9 mouse cellular contexts compared by ENCODE assay signal in genomic region chr4:133592570-133592969, GRCm38 (mm10). TPM values are rescaled to one million over a fixed set of nuclear protein-coding genes. Genes with fewer than 3 reads are reported as not detected.
A peak's percentile ranks its signal among the peaks of the same experiment; 100 is the strongest.
DNase-seq lines count a peak whose midpoint lies in the region; ATAC-seq and TF ChIP-seq lines count a peak whose summit lies in the region.
"Had no signal": no experiment of that assay in that cellular context is flagged by ENCODE, and none has a peak within 500 bp of the region (broad histone marks: within the 10 kb centered on the region; RNA-seq: fewer than 3 reads in every experiment).

No protein-coding gene starts in this region.

- H3K36me3 ChIP-seq in heart, adult 2 months (ENCODE audit: control insufficient read depth, insufficient read depth, low read length) = no peaks in the 10 kb centered on the region
- peaks cover 18% of the 10 kb centered on the region for H3K36me3 ChIP-seq in heart, embryonic 11.5 days (ENCODE audit: control insufficient read depth, insufficient read depth, low read length)
- no peaks in the 10 kb centered on the region for H3K36me3 ChIP-seq in MEL (ENCODE audit: control insufficient read depth in 1 of 2, insufficient read depth in 2 of 2, low read length in 2 of 2)
- peaks cover 8% of the 10 kb centered on the region; the same call in 1 of the 2 replicates for H3K36me3 ChIP-seq in splenic B cell, adult 2 months (ENCODE audit: control insufficient read depth, insufficient read depth, low read length, poor library complexity, severe bottlenecking)

- peak; percentile 76 for TF ChIP-seq RAD21 in MEL (IDR thresholded peaks at IDR 0.05; ENCODE audit: low read depth, low read length)

- intact Hi-C loops in heart, adult 2 months (cut with DNase I) = loop anchor here (1.0 kb wide), 2 partner anchors 17 to 237 kb away; no protein-coding TSS in a partner anchor
- intact Hi-C loops in heart, postnatal 10 days (cut with DNase I) = loop anchor here (1.0 to 2.0 kb wide), 2 partner anchors 58 to 230 kb away; partner anchors contain the start of gene Zdhhc18

- DNase-seq in heart, adult 2 months = peak; percentile 66 to 83
- peak; percentile 65 for DNase-seq in MEL (ENCODE audit: low read depth, low spot score)
- peak; percentile 72 to 82 for DNase-seq in heart, postnatal 10 days
- peak; percentile 81 to 86 for DNase-seq in kidney, postnatal 4 days
- peak; percentile 78 to 84 for DNase-seq in lung, postnatal 4 days
- peak; percentile 87 for DNase-seq in splenic B cell, adult 2 months (ENCODE audit: low read depth, low spot score)

- no peak overlapping the region for H3K27ac ChIP-seq in heart, adult 2 months
- no peak overlapping the region for H3K27ac ChIP-seq in heart, embryonic 11.5 days (ENCODE audit: low read depth, low read length)
- H3K27ac ChIP-seq in MEL (ENCODE audit: control insufficient read depth, low read depth, low read length) = no peak overlapping the region
- H3K27ac ChIP-seq: macrophage had no signal

- H3K27me3 ChIP-seq in heart, adult 2 months (ENCODE audit: control insufficient read depth, insufficient read depth, low read length) = no peaks in the 10 kb centered on the region
- no peaks in the 10 kb centered on the region; the same call in 1 of the 2 replicates for H3K27me3 ChIP-seq in heart, embryonic 11.5 days (ENCODE audit: control insufficient read depth, insufficient read depth, low read length)
- no peaks in the 10 kb centered on the region for H3K27me3 ChIP-seq in MEL (ENCODE audit: control insufficient read depth in 1 of 2, insufficient read depth in 2 of 2, low read length in 2 of 2)
- no peaks in the 10 kb centered on the region for H3K27me3 ChIP-seq in splenic B cell, adult 2 months (ENCODE audit: control insufficient read depth, insufficient read depth, low read length, poor library complexity, severe bottlenecking)

- no peak for ATAC-seq in heart, embryonic 11.5 days (replicated peaks; ENCODE audit: insufficient number of reproducible peaks, low FRiP score, low TSS enrichment)
- peak; percentile 85 for ATAC-seq in common myeloid progenitor, adult 5-6 weeks (replicated peaks; ENCODE audit: low read depth, poor library complexity, severe bottlenecking)

- no peaks in the 10 kb centered on the region for H3K9me3 ChIP-seq in heart, embryonic 11.5 days (replicated peaks; ENCODE audit: control insufficient read depth, low read length)
- no peaks in the 10 kb centered on the region for H3K9me3 ChIP-seq in MEL (replicated peaks; ENCODE audit: insufficient read depth, low read length)

- peak; percentile 98 for TF ChIP-seq EP300 in heart, adult 2 months (IDR thresholded peaks at IDR 0.05; ENCODE audit: insufficient read depth, low read depth, low read length)
- TF ChIP-seq EP300 in MEL (IDR thresholded peaks at IDR 0.05; ENCODE audit: low read depth in 1 of 2, low read length in 2 of 2) = no peak

- H3K4me2 ChIP-seq in heart, embryonic 11.5 days = no peak overlapping the region

- no peaks in the 10 kb centered on the region for H3K79me2 ChIP-seq in heart, adult 2 months (replicated peaks; ENCODE audit: control insufficient read depth, insufficient read depth, low read length)
- no peaks in the 10 kb centered on the region for H3K79me2 ChIP-seq in MEL (ENCODE audit: control insufficient read depth, insufficient read depth, low read length, poor library complexity)

- TF ChIP-seq POLR2A in heart, adult 2 months (IDR thresholded peaks at IDR 0.05; ENCODE audit: insufficient read depth, low read depth, low read length) = no peak
- no peak for TF ChIP-seq POLR2A in MEL (IDR thresholded peaks at IDR 0.05; ENCODE audit: control insufficient read depth in 1 of 2, insufficient read depth in 1 of 2, low read depth in 1 of 2, low read length in 2 of 2, poor library complexity in 1 of 2)

- no peak overlapping the region for H3K4me3 ChIP-seq in heart, adult 2 months
- no peak overlapping the region for H3K4me3 ChIP-seq in heart, embryonic 11.5 days (ENCODE audit: low read depth, low read length)
- H3K4me3 ChIP-seq in MEL (ENCODE audit: control insufficient read depth in 1 of 2, insufficient read depth in 1 of 2, low read depth in 2 of 2, low read length in 2 of 2) = no peak overlapping the region

- peak; percentile 94 for TF ChIP-seq CTCF in heart, adult 2 months (IDR thresholded peaks at IDR 0.05)
- TF ChIP-seq CTCF in MEL (IDR thresholded peaks at IDR 0.05 in 2 of 3, conservative IDR thresholded peaks at IDR 0.05 in 1 of 3; ENCODE audit: control insufficient read depth in 1 of 3, insufficient read depth in 1 of 3, low read depth in 2 of 3, low read length in 3 of 3, poor library complexity in 1 of 3, severe bottlenecking in 1 of 3) = peak; percentile 56 to 72 (median 59)

- 22% methylated on average over 7 of the region's 7 CpGs for WGBS in heart, adult 2 months
- WGBS in heart, embryonic 11.5 days (ENCODE audit: insufficient replicate concordance) = 25% methylated on average over 7 of the region's 7 CpGs

- H3K4me1 ChIP-seq in heart, adult 2 months (ENCODE audit: control insufficient read depth, insufficient read depth, low read length) = no peaks in the 10 kb centered on the region; the same call in 1 of the 2 replicates
- H3K4me1 ChIP-seq in heart, embryonic 11.5 days (ENCODE audit: control insufficient read depth, insufficient read depth, low read length) = peaks cover 7% of the 10 kb centered on the region; the same call in 1 of the 2 replicates
- H3K4me1 ChIP-seq in MEL (ENCODE audit: control insufficient read depth in 1 of 2, insufficient read depth in 2 of 2, low read length in 2 of 2) = no peaks in the 10 kb centered on the region

- H3K9ac ChIP-seq in heart, adult 2 months (ENCODE audit: low read depth, low read length) = no peak overlapping the region
- H3K9ac ChIP-seq in heart, embryonic 11.5 days (ENCODE audit: low read depth, low read length) = no peak overlapping the region
- no peak overlapping the region for H3K9ac ChIP-seq in MEL (ENCODE audit: control insufficient read depth, low read depth, low read length, poor library complexity, severe bottlenecking)

TF ChIP-seq in MEL, 35 proteins besides CTCF, POLR2A, EP300 and RAD21:
- no peak for TF ChIP-seq ZKSCAN1 (IDR thresholded peaks at IDR 0.05; ENCODE audit: low read depth, low read length)
- TF ChIP-seq TAL1 (IDR thresholded peaks at IDR 0.05; ENCODE audit: low read length) = no peak
- TF ChIP-seq SIN3A (IDR thresholded peaks at IDR 0.05; ENCODE audit: low read length) = 0 out of 2 replicates have a peak, but pooled peaks have one; percentile 19
- TF ChIP-seq ZC3H11A (IDR thresholded peaks at IDR 0.05; ENCODE audit: low read depth, low read length) = peak; percentile 63
- TF ChIP-seq SMC3 (IDR thresholded peaks at IDR 0.05; ENCODE audit: low read depth, low read length) = peak; percentile 62
- no peak; the same call in 1 of the 2 replicates for TF ChIP-seq MAZ (IDR thresholded peaks at IDR 0.05; ENCODE audit: low read depth, low read length)
TF ChIP-seq in MEL: peak in this region for 3.

RNA-seq across cellular contexts. Expression of gene Gpn2, which starts 8.4 kb away (rescaled TPM):
- total RNA-seq in heart, adult 2 months (2021) = 1 to 10 TPM; 6.8 to 7.3 TPM
- polyA plus RNA-seq in heart, adult 2 months (2012; rRNA removed) = 12.1 and 17.7 TPM in 2 replicates
- polyA plus RNA-seq in heart, embryonic 11.5 days (2014; fragmentation: Nextera tagmentation; extraction: Ambion mirVana) = 14.2 and 14.3 TPM in 2 replicates
- 26.7 and 28.6 TPM in 2 replicates for total RNA-seq in MEL (2012; rRNA removed)
- polyA plus RNA-seq in MEL (2012; ENCODE audit: insufficient read depth in 1 of 2, insufficient read length in 2 of 2, low read depth in 1 of 2, low replicate concordance in 2 of 2, missing spikeins in 1 of 2) = 10 to 100 TPM in 1 of 2 experiments, not detected in 1; 43.3 TPM
- 18.4 and 19.0 TPM in 2 replicates for total RNA-seq in common myeloid progenitor, adult 5-6 weeks (2017)
- total RNA-seq in heart, postnatal 10 days (2021) = 1 to 10 TPM; 9.0 to 9.8 TPM

RNA-seq across cellular contexts. Expression of gene Sfn, which starts 9.4 kb away (rescaled TPM):
- total RNA-seq in heart, adult 2 months (2021) = 1 to 10 TPM; 1.2 TPM
- 1.4 and 2.0 TPM in 2 replicates for polyA plus RNA-seq in heart, adult 2 months (2012; rRNA removed)
- polyA plus RNA-seq in heart, embryonic 11.5 days (2014; fragmentation: Nextera tagmentation; extraction: Ambion mirVana) = 1.7 and 3.0 TPM in 2 replicates
- total RNA-seq in MEL (2012; rRNA removed) = 0.12 and 0.13 TPM in 2 replicates
- polyA plus RNA-seq in MEL (2012; ENCODE audit: insufficient read depth in 1 of 2, insufficient read length in 2 of 2, low read depth in 1 of 2, low replicate concordance in 2 of 2, missing spikeins in 1 of 2) = under 1 TPM in 1 of 2 experiments, not detected in 1; 0.19 TPM
- total RNA-seq in common myeloid progenitor, adult 5-6 weeks (2017) = 3.6 and 4.9 TPM in 2 replicates
- 1 to 10 TPM; 1.3 to 1.9 TPM for total RNA-seq in heart, postnatal 10 days (2021)

RNA-seq across cellular contexts. Expression of gene Gpatch3, which starts 18.0 kb away (rescaled TPM):
- 1 to 10 TPM; 3.4 to 5.0 TPM for total RNA-seq in heart, adult 2 months (2021)
- 1.9 and 2.1 TPM in 2 replicates for polyA plus RNA-seq in heart, adult 2 months (2012; rRNA removed)
- 5.0 and 6.0 TPM in 2 replicates for polyA plus RNA-seq in heart, embryonic 11.5 days (2014; fragmentation: Nextera tagmentation; extraction: Ambion mirVana)
- total RNA-seq in MEL (2012; rRNA removed) = 9.8 and 11.0 TPM in 2 replicates
- 10 to 100 TPM in 1 of 2 experiments, not detected in 1; 16.5 TPM for polyA plus RNA-seq in MEL (2012; ENCODE audit: insufficient read depth in 1 of 2, insufficient read length in 2 of 2, low read depth in 1 of 2, low replicate concordance in 2 of 2, missing spikeins in 1 of 2)
- 17.3 and 18.0 TPM in 2 replicates for total RNA-seq in common myeloid progenitor, adult 5-6 weeks (2017)
- 1 to 10 TPM; 5.1 to 8.3 TPM for total RNA-seq in heart, postnatal 10 days (2021)

RNA-seq across cellular contexts. Expression of gene Nr0b2, which starts 39.4 kb away (rescaled TPM):
- 10 to 100 TPM; 13.1 to 14.5 TPM for total RNA-seq in heart, adult 2 months (2021)
- 28.3 and 45.4 TPM in 2 replicates for polyA plus RNA-seq in heart, adult 2 months (2012; rRNA removed)
- polyA plus RNA-seq in heart, embryonic 11.5 days (2014; fragmentation: Nextera tagmentation; extraction: Ambion mirVana) = 9.6 and 11.0 TPM in 2 replicates
- total RNA-seq in MEL (2012; rRNA removed) = not detected in 2 replicates
- under 1 TPM in 1 of 2 experiments, not detected in 1; 0.10 TPM for polyA plus RNA-seq in MEL (2012; ENCODE audit: insufficient read depth in 1 of 2, insufficient read length in 2 of 2, low read depth in 1 of 2, low replicate concordance in 2 of 2, missing spikeins in 1 of 2)
- total RNA-seq in common myeloid progenitor, adult 5-6 weeks (2017) = 1.4 TPM in 1 of 2 replicates, not detected in the other
- 10 to 100 TPM; 13.9 to 20.4 TPM for total RNA-seq in heart, postnatal 10 days (2021)
- polyA plus RNA-seq: macrophage had no signal

RNA-seq across cellular contexts. Expression of gene Nudc, which starts 46.8 kb away (rescaled TPM):
- 10 to 100 TPM; 70.5 to 78.8 TPM for total RNA-seq in heart, adult 2 months (2021)
- polyA plus RNA-seq in heart, adult 2 months (2012; rRNA removed) = 40.5 and 52.5 TPM in 2 replicates
- polyA plus RNA-seq in heart, embryonic 11.5 days (2014; fragmentation: Nextera tagmentation; extraction: Ambion mirVana) = 221 TPM in 2 replicates
- total RNA-seq in MEL (2012; rRNA removed) = 504 and 516 TPM in 2 replicates
- polyA plus RNA-seq in MEL (2012; ENCODE audit: insufficient read depth in 1 of 2, insufficient read length in 2 of 2, low read depth in 1 of 2, low replicate concordance in 2 of 2, missing spikeins in 1 of 2) = 100 to 1,000 TPM in 1 of 2 experiments, not detected in 1; 732 TPM
- total RNA-seq in common myeloid progenitor, adult 5-6 weeks (2017) = 316 and 327 TPM in 2 replicates
- 10 to 100 TPM; 71.0 to 74.5 TPM for total RNA-seq in heart, postnatal 10 days (2021)
